Mouse (Mus musculus) forebrain, embryonic 14.5 days (tissue): ENCODE results near the gene Gpr82. TPM values are rescaled to one million over a fixed set of nuclear protein-coding genes. Genes with fewer than 3 reads are reported as not detected.
A peak's percentile ranks its signal among the peaks of the same experiment; 100 is the strongest.

Experiments
- ATAC-seq: fragments of 200-750 bp; cut with Nextera tagmentation; 2 replicates; pipeline ENCODE4 v1.8.0; 2017; ENCODE audit warnings: mild to moderate bottlenecking, moderate library complexity
- DNase-seq: peaks from one replicate; pipeline ENCODE4 v3.0.0-alpha.2; 2015; ENCODE audit warnings: low spot score
- H3K27ac ChIP-seq: fragments of 300-500 bp; sonication (generic); 2 replicates; pipeline ENCODE4 v1.5.1; 2014; ENCODE audit warnings: low read depth, mild to moderate bottlenecking, control low read depth, low read length, moderate library complexity
- H3K27me3 ChIP-seq: fragments of 300-500 bp; sonication (generic); replicated peaks from 2 replicates; pipeline ENCODE4 v1.6.1; 2014; ENCODE audit warnings: low read length, control low read depth, mixed read lengths; ENCODE audit not compliant: control insufficient read depth, insufficient read depth
- H3K36me3 ChIP-seq: fragments of 300-500 bp; sonication (generic); 2 replicates; pipeline ENCODE4 v1.6.1; 2014; ENCODE audit warnings: low read length, control low read depth; ENCODE audit not compliant: control insufficient read depth, insufficient read depth
- H3K4me1 ChIP-seq: fragments of 300-500 bp; sonication (generic); 2 replicates; pipeline ENCODE4 v1.6.1; 2014; ENCODE audit warnings: antibody characterized with exemption, low read length, control low read depth; ENCODE audit not compliant: control insufficient read depth, insufficient read depth
- H3K4me2 ChIP-seq: fragments of 300-500 bp; sonication (generic); 2 replicates; pipeline ENCODE4 v1.6.1; 2014; ENCODE audit warnings: mild to moderate bottlenecking, control low read depth, low read length
- H3K4me3 ChIP-seq: fragments of 300-500 bp; sonication (generic); 2 replicates; pipeline ENCODE4 v1.5.1; 2014; ENCODE audit warnings: low read depth, low read length, control low read depth
- H3K9ac ChIP-seq: fragments of 300-500 bp; sonication (generic); 2 replicates; pipeline ENCODE4 v1.6.1; 2014; ENCODE audit warnings: mild to moderate bottlenecking, low read length, control low read depth, moderate library complexity
- H3K9me3 ChIP-seq: fragments of 300-500 bp; sonication (generic); replicated peaks from 2 replicates; pipeline ENCODE4 v1.6.1; 2016; ENCODE audit warnings: low read length, control low read depth, mixed read lengths; ENCODE audit not compliant: control insufficient read depth
- WGBS: fragments of 180-500 bp; shearing (Covaris S2); extraction: QIAGEN DNeasy Blood & Tissue Kit; methylation state at CpG from one replicate; pipeline ENCODE4 v1.1.7; 2014; 5-methylcytosine and 5-hydroxymethylcytosine counted together
- polyA plus RNA-seq: library from polyadenylated mRNA; unstranded; fragments of >200 nt; fragmentation: Nextera tagmentation; extraction: Ambion mirVana; gene quantifications from 2 replicates; pipeline ENCODE4 v1.2.1, GENCODE M21; 2014

Gpr82 gene
- polyA plus RNA-seq, 1 experiment from 2014 or later: 0.13 TPM

- ATAC-seq: no peak
- Histone ChIP-seq H3K36me3 (no peaks in the 10 kb centered on the region), H3K27me3 (no peaks in the 10 kb centered on the region), H3K9me3 (no peaks in the 10 kb centered on the region), H3K9ac (no peak overlapping the region), H3K4me1 (no peaks in the 10 kb centered on the region), H3K4me2 (no peak overlapping the region), H3K27ac (no peak overlapping the region), H3K4me3 (no peak overlapping the region)
- 62% methylated on average over 3 of the region's 3 CpGs for WGBS
- no peak for DNase-seq
Observed at GRCm38 (mm10) chrX:13670342-13670741, 9.2 kb downstream of the Gpr82 start.

DNA sequence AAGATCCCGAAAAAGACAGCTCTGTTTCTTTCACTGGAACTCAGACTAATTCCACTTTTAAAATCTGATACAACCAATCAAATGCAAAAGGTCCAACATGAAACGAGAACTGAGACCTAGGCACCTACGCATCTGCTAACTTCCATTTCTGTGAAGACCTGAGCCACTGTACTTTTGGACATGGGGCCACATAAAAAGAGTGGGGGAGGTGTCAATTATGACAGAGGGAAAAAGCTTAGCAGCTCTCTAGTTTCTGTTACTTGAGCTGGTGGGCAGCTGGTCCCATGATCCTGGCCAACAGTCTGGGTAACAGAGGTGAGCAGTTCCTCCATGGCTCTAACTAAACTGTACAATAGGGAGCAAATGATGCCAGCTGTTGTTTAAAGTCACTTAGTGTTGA is 11.8 kb downstream of the Gpr82 start:
- Histone ChIP-seq H3K4me3 (no peak overlapping the region), H3K4me1 (no peaks in the 10 kb centered on the region), H3K27me3 (no peaks in the 10 kb centered on the region), H3K9me3 (no peaks in the 10 kb centered on the region), H3K9ac (no peak overlapping the region), H3K36me3 (no peaks in the 10 kb centered on the region), H3K27ac (no peak overlapping the region), H3K4me2 (no peak overlapping the region)
- ATAC-seq (no peak), DNase-seq (no peak)
- WGBS: 83% methylated on average over 3 of the region's 3 CpGs

GRCm38 (mm10) chrX:13681748-13682147 is 20.6 kb downstream of the Gpr82 start:
- Histone ChIP-seq H3K27ac (no peak overlapping the region), H3K4me2 (no peak overlapping the region), H3K36me3 (no peaks in the 10 kb centered on the region), H3K9me3 (no peaks in the 10 kb centered on the region), H3K27me3 (no peaks in the 10 kb centered on the region), H3K4me1 (no peaks in the 10 kb centered on the region), H3K4me3 (no peak overlapping the region), H3K9ac (no peak overlapping the region)
- ATAC-seq (no peak), DNase-seq (no peak)
- 85% methylated on average over 3 of the region's 3 CpGs for WGBS

DNA sequence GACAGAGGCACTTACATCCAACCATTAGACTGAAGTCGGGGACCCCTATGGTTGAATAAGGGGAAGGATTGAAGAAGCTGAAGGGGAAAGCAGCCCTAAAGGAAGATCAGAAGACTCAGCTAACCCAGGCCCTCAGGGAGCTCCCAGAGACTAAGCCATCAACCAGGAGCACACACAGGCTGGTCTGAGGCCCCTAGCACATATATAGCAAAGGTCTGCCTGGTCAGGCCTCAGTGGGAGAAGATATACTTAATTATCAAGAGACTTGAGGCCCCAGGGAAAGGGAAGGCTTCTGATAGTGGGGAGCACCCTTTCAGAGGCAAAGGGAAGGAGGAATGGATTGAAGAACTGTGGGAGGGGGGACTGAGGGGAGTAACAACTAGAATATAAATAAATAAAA is 25.4 kb downstream of the Gpr82 start:
- DNase-seq (no peak), ATAC-seq (no peak)
- Histone ChIP-seq H3K27me3 (no peaks in the 10 kb centered on the region), H3K36me3 (no peaks in the 10 kb centered on the region), H3K4me2 (no peak overlapping the region), H3K4me3 (no peak overlapping the region), H3K4me1 (no peaks in the 10 kb centered on the region), H3K9ac (no peak overlapping the region), H3K9me3 (no peaks in the 10 kb centered on the region), H3K27ac (no peak overlapping the region)
- WGBS: 85% methylated on average over 1 of the region's 1 CpGs

- Histone ChIP-seq H3K36me3 (no peaks in the 10 kb centered on the region), H3K27me3 (no peaks in the 10 kb centered on the region), H3K9ac (no peak overlapping the region), H3K4me3 (no peak overlapping the region), H3K4me1 (no peaks in the 10 kb centered on the region), H3K9me3 (no peaks in the 10 kb centered on the region), H3K27ac (no peak overlapping the region), H3K4me2 (no peak overlapping the region)
- 58% methylated on average over 2 of the region's 2 CpGs for whole genome bisulfite sequencing
- DNase-seq (no peak), ATAC-seq (no peak)
Observed at GRCm38 (mm10) chrX:13688356-13688755, 27.2 kb downstream of the Gpr82 start.

GRCm38 (mm10) chrX:13691865-13692264 is 30.7 kb downstream of the Gpr82 start:
- Histone ChIP-seq H3K4me3 (no peak overlapping the region), H3K9me3 (no peaks in the 10 kb centered on the region), H3K4me1 (no peaks in the 10 kb centered on the region), H3K27ac (no peak overlapping the region), H3K36me3 (no peaks in the 10 kb centered on the region), H3K27me3 (no peaks in the 10 kb centered on the region), H3K4me2 (no peak overlapping the region), H3K9ac (no peak overlapping the region)
- ATAC-seq (no peak), DNase-seq (peak; percentile 15)
- WGBS: 77% methylated on average over 4 of the region's 4 CpGs

- H3K27ac ChIP-seq: no peak overlapping the region
- H3K36me3 ChIP-seq: no peaks in the 10 kb centered on the region
- H3K4me3 ChIP-seq: no peak overlapping the region
- no peak overlapping the region for H3K4me2 ChIP-seq
- H3K9me3 ChIP-seq: no peaks in the 10 kb centered on the region
- DNase-seq (no peak), ATAC-seq (no peak)
- H3K9ac ChIP-seq: no peak overlapping the region
- H3K27me3 ChIP-seq: no peaks in the 10 kb centered on the region
- H3K4me1 ChIP-seq: no peaks in the 10 kb centered on the region
- 90% methylated on average over 3 of the region's 3 CpGs for WGBS
Observed at GRCm38 (mm10) chrX:13700681-13701080, 39.5 kb downstream of the Gpr82 start.

GRCm38 (mm10) chrX:13705051-13705450 is 43.9 kb downstream of the Gpr82 start:
- Histone ChIP-seq H3K27ac (no peak overlapping the region), H3K27me3 (no peaks in the 10 kb centered on the region), H3K36me3 (no peaks in the 10 kb centered on the region), H3K4me2 (no peak overlapping the region), H3K4me3 (no peak overlapping the region), H3K9ac (no peak overlapping the region), H3K9me3 (no peaks in the 10 kb centered on the region), H3K4me1 (no peaks in the 10 kb centered on the region)
- WGBS: 60% methylated on average over 2 of the region's 2 CpGs
- no peak for ATAC-seq
- peak; percentile 24 for DNase-seq

DNA sequence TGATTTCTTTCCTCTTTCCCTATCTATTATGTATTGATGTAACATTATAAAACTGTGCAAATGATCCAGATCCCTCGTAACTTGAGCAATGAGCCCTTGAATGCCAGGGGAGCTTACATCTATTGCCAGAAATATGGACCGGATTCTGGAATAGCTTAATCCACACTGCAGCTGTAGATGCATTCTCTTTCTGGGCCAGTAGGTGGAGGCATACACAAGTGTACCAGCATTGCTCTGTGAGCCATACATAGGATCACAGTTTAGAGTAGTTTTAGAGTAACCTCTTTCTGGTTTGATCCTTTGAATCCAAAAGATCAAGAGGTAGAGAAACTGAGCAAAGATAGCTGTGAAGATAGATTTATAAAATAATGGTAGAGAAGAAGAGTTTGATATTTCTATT is 49.0 kb downstream of the Gpr82 start:
- Histone ChIP-seq H3K27me3 (no peaks in the 10 kb centered on the region), H3K9me3 (no peaks in the 10 kb centered on the region), H3K36me3 (no peaks in the 10 kb centered on the region), H3K4me1 (no peaks in the 10 kb centered on the region), H3K9ac (no peak overlapping the region), H3K4me2 (no peak overlapping the region), H3K4me3 (no peak overlapping the region), H3K27ac (no peak overlapping the region)
- DNase-seq: peak; percentile 74
- WGBS: 41% methylated on average over 2 of the region's 2 CpGs
- ATAC-seq: peak; percentile 68; the same call in 1 of the 2 replicates
